Mouse (Mus musculus) R1 (cell line): ENCODE results near the gene Srd5a1.

Experiments
- DNase-seq: peaks from one replicate; pipeline ENCODE4 v3.0.0-alpha.2; 2018; ENCODE audit warnings: low read depth, low spot score

The Srd5a1 gene

GRCm38 (mm10) chr13:69611398-69612174 is at the start of gene Srd5a1:
Gene Srd5a1 (minus strand): TSS chr13:69611442.
- DNase-seq, result peak; percentile 99

GRCm38 (mm10) chr13:69654508-69654907 is 43.3 kb upstream of the Srd5a1 start:
- no peak for DNase-seq

GRCm38 (mm10) chr13:69646481-69646880 is 35.2 kb upstream of the Srd5a1 start:
- DNase-seq, result no peak

- no peak for DNase-seq
These were observed 34.6 kb upstream of the Srd5a1 start for GRCm38 (mm10) chr13:69645694-69646423.

- DNase-seq, result no peak
These were observed 33.4 kb upstream of the Srd5a1 start for GRCm38 (mm10) chr13:69644427-69645166.

GRCm38 (mm10) chr13:69643937-69644336 is 32.7 kb upstream of the Srd5a1 start:
- DNase-seq, result no peak

- DNase-seq, result no peak
These were observed 31.5 kb upstream of the Srd5a1 start for GRCm38 (mm10) chr13:69642656-69643216.

GRCm38 (mm10) chr13:69641017-69641416 is 29.8 kb upstream of the Srd5a1 start:
- no peak for DNase-seq

- no peak for DNase-seq
These were observed 29.3 kb upstream of the Srd5a1 start for GRCm38 (mm10) chr13:69640541-69640940.

GRCm38 (mm10) chr13:69640126-69640525 is 28.9 kb upstream of the Srd5a1 start:
- no peak for DNase-seq

- DNase-seq, result no peak
These were observed 28.0 kb upstream of the Srd5a1 start for GRCm38 (mm10) chr13:69639251-69639650.

- DNase-seq, result no peak
These were observed 26.9 kb upstream of the Srd5a1 start for GRCm38 (mm10) chr13:69638108-69638626.

- DNase-seq, result no peak
These were observed 26.4 kb upstream of the Srd5a1 start for GRCm38 (mm10) chr13:69637657-69638056.

- DNase-seq, result no peak
These were observed 25.6 kb upstream of the Srd5a1 start for GRCm38 (mm10) chr13:69636816-69637215.

- no peak for DNase-seq
These were observed 25.1 kb upstream of the Srd5a1 start for GRCm38 (mm10) chr13:69636375-69636774.

- peak; percentile 62 for DNase-seq
These were observed 24.6 kb upstream of the Srd5a1 start for GRCm38 (mm10) chr13:69635836-69636235.

GRCm38 (mm10) chr13:69633988-69634387 is 22.7 kb upstream of the Srd5a1 start:
- DNase-seq, result no peak

GRCm38 (mm10) chr13:69633551-69633950 is 22.3 kb upstream of the Srd5a1 start:
- no peak for DNase-seq

GRCm38 (mm10) chr13:69631659-69632058 is 20.4 kb upstream of the Srd5a1 start:
- DNase-seq, result no peak

- DNase-seq, result no peak
These were observed 19.9 kb upstream of the Srd5a1 start for GRCm38 (mm10) chr13:69631111-69631510.

GRCm38 (mm10) chr13:69630576-69630975 is 19.3 kb upstream of the Srd5a1 start:
- DNase-seq, result peak; percentile 57

- no peak for DNase-seq
These were observed 16.7 kb upstream of the Srd5a1 start for GRCm38 (mm10) chr13:69627941-69628340.
